7 mouse cellular contexts compared by ENCODE assay signal in the genomic region with DNA sequence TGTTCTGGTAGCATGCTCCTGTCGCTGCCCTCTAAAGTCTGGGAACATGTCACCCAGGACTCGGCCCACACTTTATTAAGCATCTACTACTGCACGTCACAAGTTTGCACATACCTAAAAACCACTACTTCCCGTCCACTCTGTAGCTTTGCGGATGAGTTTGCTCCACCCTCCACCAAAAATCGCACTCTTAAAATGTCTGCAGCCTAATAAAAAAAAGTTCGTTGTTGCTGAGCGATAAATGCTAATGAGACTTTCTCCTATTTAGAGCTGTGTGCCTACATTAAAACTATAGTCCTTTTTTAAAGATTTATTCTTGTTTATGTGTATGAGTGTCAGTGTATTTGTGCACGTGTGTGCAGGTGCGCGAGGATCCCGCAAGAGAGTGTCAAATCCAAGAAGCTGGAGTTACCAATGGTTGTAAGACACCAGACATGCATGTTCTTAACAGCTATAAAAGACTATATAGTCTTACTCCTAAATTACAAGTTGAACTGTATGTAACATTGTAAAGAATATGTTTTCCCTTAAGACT. TPM values are rescaled to one million over a fixed set of nuclear protein-coding genes. Genes with fewer than 3 reads are reported as not detected.
DNase-seq lines count a peak whose midpoint lies in the region; ATAC-seq and TF ChIP-seq lines count a peak whose summit lies in the region.

No protein-coding gene starts in this region.

- peak overlapping the region; percentile 72 for H3K4me3 ChIP-seq in spleen, adult 2 months (ENCODE audit: extremely low read depth, insufficient read depth, insufficient read length)
- peak overlapping the region; percentile 97 for H3K4me3 ChIP-seq in embryonic facial prominence, embryonic 15.5 days (replicated peaks)
- H3K4me3 ChIP-seq in limb, embryonic 14.5 days (replicated peaks; ENCODE audit: low read length): peak overlapping the region; percentile 98
- peak overlapping the region; percentile 76 for H3K4me3 ChIP-seq in small intestine, adult 2 months (ENCODE audit: low read depth, low read length)

- H3K27me3 ChIP-seq in spleen, adult 2 months (ENCODE audit: control insufficient read depth, insufficient read depth, low read length): no peaks in the 10 kb centered on the region
- no peaks in the 10 kb centered on the region for H3K27me3 ChIP-seq in embryonic facial prominence, embryonic 15.5 days
- H3K27me3 ChIP-seq in limb, embryonic 14.5 days (ENCODE audit: control insufficient read depth, insufficient read depth, low read length): no peaks in the 10 kb centered on the region
- no peaks in the 10 kb centered on the region for H3K27me3 ChIP-seq in small intestine, adult 2 months (ENCODE audit: control insufficient read depth, insufficient read depth, low read length)

- no peaks in the 10 kb centered on the region; the same call in 1 of the 2 replicates for H3K36me3 ChIP-seq in spleen, adult 2 months (ENCODE audit: control insufficient read depth, insufficient read depth, low read length)
- peaks cover 8% of the 10 kb centered on the region; the same call in 1 of the 2 replicates for H3K36me3 ChIP-seq in embryonic facial prominence, embryonic 15.5 days
- H3K36me3 ChIP-seq in limb, embryonic 14.5 days (ENCODE audit: control insufficient read depth, insufficient read depth, low read length): peaks cover 10% of the 10 kb centered on the region; the same call in 1 of the 2 replicates
- peaks cover 8% of the 10 kb centered on the region for H3K36me3 ChIP-seq in small intestine, adult 2 months (ENCODE audit: control insufficient read depth, insufficient read depth, low read length)

- peak overlapping the region; percentile 74 for H3K9ac ChIP-seq in embryonic facial prominence, embryonic 15.5 days
- peak overlapping the region; percentile 91 for H3K9ac ChIP-seq in limb, embryonic 14.5 days (ENCODE audit: low read depth, low read length, severe bottlenecking)

- no peak for ATAC-seq in embryonic facial prominence, embryonic 15.5 days (ENCODE audit: insufficient number of reproducible peaks, low FRiP score, low TSS enrichment, low read depth)
- ATAC-seq in limb, embryonic 14.5 days (ENCODE audit: low FRiP score, low read depth): no peak

- TF ChIP-seq CTCF in spleen, adult 2 months (IDR thresholded peaks at IDR 0.05; ENCODE audit: extremely low read depth, insufficient read depth, insufficient read length, insufficient replicate concordance): no peak
- no peak for TF ChIP-seq CTCF in small intestine, adult 2 months (IDR thresholded peaks at IDR 0.05; ENCODE audit: extremely low read depth, insufficient read length, insufficient replicate concordance, low read depth, low read length)

- TF ChIP-seq POLR2A in spleen, adult 2 months (IDR thresholded peaks at IDR 0.05; ENCODE audit: low read depth, low read length): no peak
- TF ChIP-seq POLR2A in limb, embryonic 14.5 days (IDR thresholded peaks at IDR 0.05; ENCODE audit: borderline replicate concordance, extremely low read depth, insufficient read depth, insufficient read length): no peak
- no peak for TF ChIP-seq POLR2A in small intestine, adult 2 months (IDR thresholded peaks at IDR 0.05; ENCODE audit: low read depth, low read length)

- H3K4me1 ChIP-seq in spleen, adult 2 months (ENCODE audit: control insufficient read depth, insufficient read depth, insufficient read length): no peaks in the 10 kb centered on the region
- H3K4me1 ChIP-seq in embryonic facial prominence, embryonic 15.5 days: peaks cover 10% of the 10 kb centered on the region; the same call in 1 of the 2 replicates
- peaks cover 14% of the 10 kb centered on the region for H3K4me1 ChIP-seq in limb, embryonic 14.5 days (ENCODE audit: control insufficient read depth, insufficient read depth, low read length)
- H3K4me1 ChIP-seq in small intestine, adult 2 months (ENCODE audit: control insufficient read depth, insufficient read depth, insufficient read length, low read length): no peaks in the 10 kb centered on the region

- 31% methylated on average over 12 of the region's 12 CpGs for WGBS in spleen, adult 2 months
- WGBS in embryonic facial prominence, embryonic 15.5 days: 34% methylated on average over 12 of the region's 12 CpGs
- WGBS in limb, embryonic 14.5 days: 39% methylated on average over 12 of the region's 12 CpGs
- 31% methylated on average over 12 of the region's 12 CpGs for WGBS in small intestine, adult 2 months

- H3K4me2 ChIP-seq in embryonic facial prominence, embryonic 15.5 days (replicated peaks): peak overlapping the region; percentile 68
- peak overlapping the region; percentile 71 for H3K4me2 ChIP-seq in limb, embryonic 14.5 days (replicated peaks; ENCODE audit: low read depth, low read length, severe bottlenecking)

- DNase-seq in spleen, adult 2 months (ENCODE audit: low read depth in 1 of 2, low spot score in 2 of 2): no peak
- DNase-seq in spleen, adult 12 weeks (ENCODE audit: low spot score): no peak
- no peak for DNase-seq in limb, embryonic 14.5 days (ENCODE audit: low spot score)
- DNase-seq in embryo, embryonic 10.5 days (ENCODE audit: low spot score): no peak
- no peak for DNase-seq in spleen, postnatal 4 days (ENCODE audit: low spot score in 2 of 2)

- H3K9me3 ChIP-seq in embryonic facial prominence, embryonic 15.5 days (replicated peaks): no peaks in the 10 kb centered on the region
- H3K9me3 ChIP-seq in limb, embryonic 14.5 days (ENCODE audit: control insufficient read depth, low read length): no peaks in the 10 kb centered on the region

- H3K27ac ChIP-seq in spleen, adult 2 months (ENCODE audit: insufficient read depth, low read length): no peak overlapping the region; the same call in 1 of the 2 replicates
- H3K27ac ChIP-seq in embryonic facial prominence, embryonic 15.5 days (replicated peaks): peak overlapping the region; percentile 92
- H3K27ac ChIP-seq in limb, embryonic 14.5 days (replicated peaks; ENCODE audit: low read depth, low read length): peak overlapping the region; percentile 78
- peak overlapping the region; percentile 44; the same call in 1 of the 2 replicates for H3K27ac ChIP-seq in small intestine, adult 2 months (ENCODE audit: insufficient read depth, low read depth, low read length)

RNA-seq across cellular contexts. Expression of gene Ikbip, which starts 0.7 kb away (rescaled TPM):
- polyA plus RNA-seq in spleen, adult 2 months (2012; rRNA removed): 0.55 and 1.2 TPM in 2 replicates
- polyA plus RNA-seq in embryonic facial prominence, embryonic 15.5 days (2015; fragmentation: Nextera tagmentation; extraction: Ambion mirVana): 70.4 and 75.4 TPM in 2 replicates
- polyA plus RNA-seq in limb, embryonic 14.5 days (2012; rRNA removed): 33.3 and 54.5 TPM in 2 replicates
- 79.2 and 82.5 TPM in 2 replicates for polyA plus RNA-seq in limb, embryonic 14.5 days (2014; fragmentation: Nextera tagmentation; extraction: Ambion mirVana)
- 0.67 and 0.85 TPM in 2 replicates for polyA plus RNA-seq in small intestine, adult 2 months (2012; rRNA removed)

RNA-seq across cellular contexts. Expression of gene Apaf1, which starts 0.9 kb away (rescaled TPM):
- 6.5 and 7.0 TPM in 2 replicates for polyA plus RNA-seq in spleen, adult 2 months (2012; rRNA removed)
- polyA plus RNA-seq in embryonic facial prominence, embryonic 15.5 days (2015; fragmentation: Nextera tagmentation; extraction: Ambion mirVana): 22.1 and 24.2 TPM in 2 replicates
- 39.4 and 41.5 TPM in 2 replicates for polyA plus RNA-seq in limb, embryonic 14.5 days (2012; rRNA removed)
- polyA plus RNA-seq in limb, embryonic 14.5 days (2014; fragmentation: Nextera tagmentation; extraction: Ambion mirVana): 33.2 and 40.6 TPM in 2 replicates
- 8.4 and 13.1 TPM in 2 replicates for polyA plus RNA-seq in small intestine, adult 2 months (2012; rRNA removed)

RNA-seq across cellular contexts. Expression of gene Slc25a3, which starts 40.4 kb away (rescaled TPM):
- 173 and 245 TPM in 2 replicates for polyA plus RNA-seq in spleen, adult 2 months (2012; rRNA removed)
- polyA plus RNA-seq in embryonic facial prominence, embryonic 15.5 days (2015; fragmentation: Nextera tagmentation; extraction: Ambion mirVana): 417 and 423 TPM in 2 replicates
- polyA plus RNA-seq in limb, embryonic 14.5 days (2012; rRNA removed): 420 and 469 TPM in 2 replicates
- polyA plus RNA-seq in limb, embryonic 14.5 days (2014; fragmentation: Nextera tagmentation; extraction: Ambion mirVana): 458 and 481 TPM in 2 replicates
- polyA plus RNA-seq in small intestine, adult 2 months (2012; rRNA removed): 486 and 781 TPM in 2 replicates

Comparison
In these comparisons a context has a peak if more than half of its experiments do, and no peak if none do; other contexts are left out.
1. RNA of gene Ikbip, which starts 0.7 kb away (polyA plus RNA-seq): 33.3 to 82.5 TPM in limb, embryonic 14.5 days and 70.4 to 75.4 TPM in embryonic facial prominence, embryonic 15.5 days; 0.67 to 0.85 TPM in small intestine, adult 2 months and 0.55 to 1.2 TPM in spleen, adult 2 months; every median in the first group is over 10 times any median in the second.
2. Peak in every context shown above with its lines, with median percentiles within 50 percentile points of each other: H3K4me3 ChIP-seq.